Mouse (Mus musculus) CD4-positive, CD25-positive, alpha-beta regulatory T cell, adult 2 months (primary cell): ENCODE data around the gene Sptb.

Experiments used
- DNase-seq: peaks from one replicate; pipeline ENCODE4 v3.0.0-alpha.2; 2012; ENCODE audit warnings: low read depth, low spot score

Gene Sptb

DNA sequence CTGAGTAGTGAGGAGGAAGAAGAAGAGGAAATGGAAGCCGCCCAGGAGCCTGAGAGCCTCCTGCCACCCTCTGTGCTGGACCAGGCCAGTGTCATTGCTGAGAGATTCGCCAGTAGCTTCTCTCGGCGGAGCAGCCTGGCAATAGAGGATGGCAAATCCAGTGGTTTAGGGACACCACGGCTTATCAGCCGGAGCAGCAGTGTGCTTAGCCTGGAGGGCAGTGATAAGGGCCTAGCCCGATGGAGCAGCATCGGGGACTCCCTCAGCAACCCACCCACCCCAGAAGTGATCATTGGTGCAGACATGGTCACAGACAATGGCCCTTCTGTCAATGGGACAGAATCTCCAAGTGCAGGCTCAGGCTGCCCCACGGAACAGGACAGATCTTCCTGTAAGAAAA, 134.3 kb downstream of the Sptb start:
- no peak for DNase-seq

GRCm38 (mm10) chr12:76574815-76575214, 135.5 kb downstream of the Sptb start:
- no peak for DNase-seq

- no peak for DNase-seq
These were observed 137.0 kb downstream of the Sptb start for GRCm38 (mm10) chr12:76573381-76573780.

DNA sequence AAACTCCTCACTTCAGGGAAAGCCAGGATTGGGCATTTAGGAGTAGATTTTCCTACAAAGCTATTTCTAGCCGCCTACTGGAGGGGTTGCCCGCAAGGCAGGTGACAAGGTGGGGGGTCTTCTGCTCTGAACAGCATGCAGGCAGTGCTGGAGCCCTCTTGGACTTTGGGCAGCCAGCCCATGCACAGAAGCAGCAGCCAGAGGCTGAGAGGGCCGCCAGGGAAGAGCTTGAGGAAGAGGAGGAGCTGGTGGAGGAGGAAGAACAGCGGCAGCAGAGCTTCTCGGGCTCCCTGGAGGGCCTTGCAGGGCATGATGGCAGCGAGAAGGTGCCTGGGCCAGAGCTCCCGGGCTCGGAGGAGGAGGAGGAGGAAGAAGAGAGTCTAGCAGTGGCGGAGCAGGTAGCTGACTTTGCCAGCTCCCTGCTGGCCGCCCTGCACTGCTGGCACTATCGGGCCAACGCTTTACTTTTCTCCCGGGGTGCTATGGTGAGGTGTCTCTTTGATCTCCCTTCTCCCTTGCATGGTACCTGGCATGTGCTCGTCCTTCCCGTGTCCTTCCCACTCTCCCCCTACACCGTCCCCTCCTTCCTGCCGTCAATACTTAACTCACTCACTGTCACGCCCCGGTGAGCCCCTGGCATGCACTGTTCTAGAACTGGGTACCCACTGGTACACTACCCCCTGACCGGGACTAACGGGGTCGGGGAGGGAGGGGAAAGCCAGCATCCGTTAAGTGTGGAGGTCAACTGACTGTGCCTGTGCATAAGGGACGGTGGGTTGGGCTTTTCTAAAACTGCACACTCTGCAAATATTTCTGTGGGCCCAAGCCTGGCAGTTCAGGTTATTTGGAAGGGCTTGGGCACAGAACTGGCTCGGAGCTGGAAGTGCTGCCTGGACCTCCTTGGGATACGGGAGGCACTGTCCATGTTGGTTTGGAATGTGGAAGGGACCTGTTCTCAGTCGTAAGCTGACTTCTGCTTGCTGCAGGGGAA, 137.8 kb downstream of the Sptb start:
- DNase-seq, result no peak

DNA sequence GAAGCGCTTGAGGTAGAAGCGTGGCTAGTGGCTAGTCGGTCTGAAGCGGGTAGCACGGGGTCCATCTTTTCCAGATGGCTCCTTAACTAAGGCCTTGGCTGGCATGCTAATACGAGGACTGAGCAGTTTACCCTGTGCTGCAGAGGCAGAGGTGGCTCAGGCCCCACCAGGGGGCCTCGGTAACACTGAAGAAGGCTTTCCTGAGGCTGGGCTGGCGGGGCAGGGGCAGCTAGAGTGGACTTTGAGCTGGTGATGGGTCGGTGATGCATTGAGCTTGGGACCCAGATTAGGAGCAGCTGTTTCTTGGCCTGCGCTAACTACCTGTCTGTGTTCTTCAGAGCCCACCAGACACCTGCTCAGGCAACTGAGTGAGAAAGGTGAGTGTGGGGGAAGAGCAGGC, 139.1 kb downstream of the Sptb start:
- no peak for DNase-seq

- DNase-seq, result no peak
These were observed 140.0 kb downstream of the Sptb start for GRCm38 (mm10) chr12:76570221-76570940.

DNA sequence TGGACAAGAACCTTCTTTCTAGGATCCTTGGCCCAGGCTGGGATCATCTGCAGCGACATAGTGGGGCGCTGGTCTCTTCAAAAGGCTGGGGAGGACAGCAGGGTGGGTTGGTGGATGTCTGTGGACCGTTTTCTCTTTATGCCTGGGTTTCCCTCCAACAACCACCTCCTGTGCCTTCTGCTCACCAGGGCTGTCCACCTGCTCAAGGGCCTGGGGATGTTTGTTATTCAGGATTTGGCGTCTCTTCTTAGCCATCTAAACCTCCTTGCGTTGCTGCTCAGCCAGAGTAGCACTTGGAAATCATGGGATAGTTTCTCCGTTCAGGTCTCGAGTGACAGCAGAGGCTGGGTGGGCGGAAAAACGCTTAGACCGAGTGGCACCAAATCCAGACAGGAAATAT, 144.1 kb downstream of the Sptb start:
- DNase-seq, result no peak

- DNase-seq, result no peak
These were observed 148.2 kb downstream of the Sptb start for GRCm38 (mm10) chr12:76562196-76562595.

DNA sequence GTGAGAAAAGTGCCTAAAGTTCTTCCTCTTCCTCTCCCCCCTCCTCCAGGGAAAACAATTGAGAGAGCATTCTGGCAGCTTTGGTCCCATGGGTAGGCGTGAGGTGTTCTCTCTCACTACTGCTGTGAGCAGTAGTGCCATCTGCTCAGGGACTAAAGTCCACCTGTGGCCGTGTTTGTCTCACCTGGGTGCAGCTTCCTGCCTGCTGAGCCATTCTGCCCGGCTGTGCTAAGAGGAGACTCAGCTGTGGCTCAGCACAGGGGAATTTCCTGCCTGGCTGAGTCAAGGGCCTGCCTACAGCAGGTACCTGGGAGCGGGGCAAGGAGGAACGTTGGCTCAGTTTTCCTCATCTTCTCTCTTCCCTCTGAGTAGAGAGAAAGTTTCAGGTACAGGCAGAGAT, 152.1 kb downstream of the Sptb start:
- no peak for DNase-seq

- no peak for DNase-seq
These were observed 153.5 kb downstream of the Sptb start for GRCm38 (mm10) chr12:76556745-76557389.

DNA sequence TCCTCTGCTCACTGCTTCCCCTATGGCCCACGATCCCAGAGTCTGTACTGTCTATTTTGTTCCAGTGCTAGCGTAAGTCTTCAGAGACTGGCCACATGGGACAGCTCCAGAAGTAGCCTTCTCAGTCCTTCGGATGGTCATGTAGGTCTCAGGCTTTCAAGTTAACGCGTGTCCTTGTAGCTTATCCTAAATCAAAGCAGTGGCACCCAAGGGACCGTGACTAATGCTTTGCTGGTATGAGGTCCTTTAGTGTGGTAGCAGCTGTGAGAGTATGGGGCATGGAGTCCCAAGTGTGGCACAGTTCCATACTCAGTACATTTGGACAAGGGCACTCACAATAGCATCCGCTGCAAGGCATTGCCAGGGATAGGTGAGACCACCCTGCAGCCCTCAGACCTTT, 154.2 kb downstream of the Sptb start:
- DNase-seq, result no peak

DNA sequence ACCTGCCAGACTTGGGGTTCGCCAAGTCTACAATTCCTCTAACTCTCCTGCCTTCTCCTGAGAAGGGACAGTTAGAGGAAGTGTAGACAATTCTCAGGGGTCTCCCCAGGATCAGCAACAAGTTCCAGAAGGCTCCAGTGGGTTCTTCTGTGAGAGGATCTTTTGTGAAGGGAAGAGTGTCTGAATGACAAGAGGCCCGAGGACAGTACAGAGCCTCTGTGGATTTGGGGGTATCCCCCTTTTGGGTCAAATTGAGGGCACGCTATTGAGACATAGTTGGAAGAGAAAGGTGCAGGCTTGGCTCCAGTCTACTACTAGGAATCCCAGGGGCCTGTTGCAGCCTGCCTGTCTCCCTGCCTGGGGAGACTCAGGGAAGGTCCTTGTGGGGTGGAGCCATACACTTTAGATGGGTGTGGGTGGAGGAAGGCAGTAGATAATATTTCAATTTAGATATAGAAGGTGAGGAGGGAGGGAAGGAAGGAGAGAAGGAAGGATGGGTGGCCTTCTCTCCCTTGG, 155.4 kb downstream of the Sptb start:
- DNase-seq, result no peak

DNA sequence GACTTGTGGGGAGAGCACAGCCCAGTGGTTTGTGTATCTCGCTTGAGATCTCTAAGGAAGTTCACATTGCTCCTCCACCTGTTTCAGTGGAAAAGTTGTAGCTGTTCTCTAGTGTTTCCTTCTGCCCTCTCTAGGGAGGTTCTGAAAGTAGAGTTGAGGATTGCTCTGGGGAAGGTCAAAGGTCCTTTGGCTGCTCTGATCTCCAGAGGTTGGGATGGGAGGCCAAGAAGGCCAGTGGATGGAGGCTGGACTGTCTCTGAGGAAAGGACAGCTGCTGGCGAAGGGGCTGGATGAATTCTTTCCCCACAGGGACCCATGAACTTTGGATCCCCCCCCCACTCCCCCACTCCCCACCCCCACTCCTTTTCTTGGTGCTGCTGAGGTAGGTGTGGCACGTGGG, 156.0 kb downstream of the Sptb start:
- no peak for DNase-seq

DNA sequence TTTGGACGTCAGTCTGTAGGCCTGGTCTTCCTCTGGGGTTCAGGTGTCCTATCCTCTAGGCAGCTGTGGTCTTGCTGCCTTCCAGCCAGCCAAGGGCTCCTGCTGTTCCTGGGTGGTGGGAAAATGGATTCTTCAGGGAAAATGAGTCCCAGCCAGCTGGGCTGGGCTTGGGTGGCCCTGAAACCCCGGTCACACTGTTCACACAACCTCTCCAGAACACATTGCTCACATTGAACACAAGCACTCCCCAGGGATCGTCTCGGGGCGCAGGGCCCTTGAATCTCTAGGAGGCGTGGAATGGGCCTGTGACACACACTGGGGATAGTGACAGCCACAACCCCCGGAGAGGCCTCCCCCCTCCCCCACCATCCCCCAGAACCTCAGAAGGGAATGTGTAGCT, 156.4 kb downstream of the Sptb start:
- no peak for DNase-seq

- no peak for DNase-seq
These were observed 157.4 kb downstream of the Sptb start for GRCm38 (mm10) chr12:76552958-76553357.

DNA sequence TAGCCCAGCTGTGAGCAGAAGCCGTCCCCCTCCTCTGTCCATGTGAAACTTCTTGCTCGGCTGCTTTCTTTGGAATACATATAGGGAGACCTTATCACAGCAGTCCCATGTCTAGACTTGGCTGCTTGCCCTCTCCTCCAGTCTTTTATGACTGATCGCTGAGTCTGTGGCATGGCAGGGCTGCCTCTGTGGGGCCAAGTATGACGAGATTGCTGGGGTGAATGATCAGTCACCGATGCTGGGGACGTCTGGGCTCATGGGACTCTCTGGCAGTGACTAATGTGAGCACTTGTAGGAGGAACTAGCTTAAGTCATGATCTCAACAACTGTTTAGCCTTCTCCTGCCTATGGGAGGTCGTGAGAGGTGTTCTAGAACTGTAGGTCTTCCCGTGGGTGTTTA, 158.0 kb downstream of the Sptb start:
- DNase-seq, result no peak

DNA sequence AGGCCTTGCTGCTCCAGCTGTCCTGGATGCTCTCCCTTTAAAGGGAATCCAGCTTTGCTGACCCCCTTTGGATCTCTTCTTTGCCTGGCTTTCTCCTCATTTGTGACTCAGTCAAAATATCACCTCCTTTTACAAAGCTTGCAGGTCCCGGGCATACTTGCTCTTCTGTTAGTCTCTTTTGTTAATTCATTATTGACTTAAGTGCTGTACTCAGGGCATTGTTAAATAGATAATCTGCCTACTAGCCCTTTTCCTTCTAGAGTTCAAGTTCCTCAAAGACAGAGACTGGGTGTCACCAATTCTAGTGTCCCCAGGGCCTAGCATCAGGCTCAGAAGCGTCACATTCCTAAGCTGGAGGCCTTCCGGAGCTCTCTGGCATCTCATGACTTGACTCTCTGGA, 161.1 kb downstream of the Sptb start:
- no peak for DNase-seq

- no peak for DNase-seq
These were observed 162.3 kb downstream of the Sptb start for GRCm38 (mm10) chr12:76548082-76548423.

DNA sequence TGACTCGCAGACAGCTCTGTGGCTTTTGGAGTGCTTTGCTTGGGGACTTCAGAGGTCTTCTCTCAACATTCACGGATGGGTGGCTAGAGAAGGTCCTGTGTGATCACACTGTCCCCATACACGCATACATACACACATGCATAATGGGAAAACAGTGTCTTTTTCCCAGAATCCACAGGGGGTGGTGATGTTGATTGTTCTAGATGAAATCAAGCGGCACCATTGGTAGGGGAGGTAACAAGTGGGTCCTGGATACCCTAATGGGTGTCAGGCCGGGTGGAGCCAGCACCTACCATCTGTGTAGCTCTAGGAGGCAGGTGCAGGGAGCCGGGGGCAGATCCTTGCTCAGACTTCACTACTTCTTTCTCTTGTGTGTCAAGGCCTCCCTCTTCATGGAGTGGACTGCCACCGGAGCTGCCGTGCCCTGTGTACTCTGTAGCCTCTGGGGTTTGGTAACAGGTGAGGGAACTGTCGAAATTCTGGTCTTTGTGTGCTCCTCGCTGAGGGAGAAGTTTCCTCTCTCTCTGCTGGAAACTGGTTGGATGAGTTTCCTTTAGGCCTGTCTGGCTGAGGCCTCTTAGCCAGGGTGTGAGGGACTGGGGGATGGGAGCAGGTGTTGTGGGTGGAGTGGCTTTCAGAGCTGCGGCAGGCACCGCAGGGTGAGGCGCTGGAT, 162.8 kb downstream of the Sptb start:
- no peak for DNase-seq

DNA sequence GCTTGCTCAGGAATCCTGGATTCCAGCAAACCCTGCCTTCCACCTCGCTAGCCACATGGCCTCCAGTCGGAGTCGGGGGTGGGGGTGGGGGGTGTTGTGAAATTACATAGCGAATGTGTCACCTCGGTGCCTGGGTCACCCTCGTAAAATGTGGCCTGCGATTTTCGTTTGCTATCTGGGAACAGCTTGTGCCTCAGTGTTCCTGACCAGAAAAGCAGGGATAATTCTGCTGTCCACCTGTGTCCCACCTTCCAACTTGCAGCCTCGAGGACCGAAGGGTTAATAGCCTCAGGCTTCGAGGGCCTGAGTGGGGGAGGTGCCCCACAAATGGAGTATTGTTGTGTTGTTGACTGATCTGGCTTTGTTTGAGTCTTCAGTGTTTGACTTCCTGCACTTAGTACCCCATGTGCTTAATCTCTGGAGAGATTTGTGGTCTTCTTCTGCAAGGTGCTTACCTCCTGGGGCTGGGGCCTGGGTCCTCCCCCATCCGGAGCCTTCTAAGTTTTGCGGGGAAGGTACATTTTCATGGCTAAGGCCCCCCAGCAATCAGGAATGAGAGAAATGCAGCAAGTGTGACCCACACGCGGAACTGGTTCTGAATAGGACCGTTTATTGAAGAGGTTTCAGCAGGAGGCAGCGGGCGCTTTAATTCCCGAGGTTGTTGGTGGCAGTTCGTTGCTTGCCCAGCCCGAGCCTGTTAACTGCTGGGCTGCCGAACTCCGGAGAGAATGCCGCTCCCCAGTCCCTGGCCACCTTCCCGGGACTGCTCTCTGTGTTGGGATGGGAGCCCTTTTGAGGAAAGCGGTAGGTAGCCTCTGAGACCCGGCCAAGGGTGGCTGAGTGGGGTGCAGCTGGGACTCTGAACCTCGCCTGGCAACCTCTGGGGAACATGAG, 163.7 kb downstream of the Sptb start:
- no peak for DNase-seq
